Mouse (Mus musculus) stomach, postnatal 0 days (tissue): Measurements from ENCODE around the gene Rabgap1l. TPM values are rescaled to one million over a fixed set of nuclear protein-coding genes. Genes with fewer than 3 reads are reported as not detected.

Experiments
- ATAC-seq: fragments of 200-750 bp; cut with Nextera tagmentation; 2 replicates; pipeline ENCODE4 v1.8.0; 2017; ENCODE audit not compliant: low FRiP score, low TSS enrichment
- DNase-seq: peaks from one replicate; pipeline ENCODE4 v3.0.0-alpha.2; 2016; ENCODE audit warnings: low spot score
- H3K27ac ChIP-seq: fragments of 300-500 bp; sonication (generic); replicated peaks from 2 replicates; pipeline ENCODE4 v1.5.1; 2014; ENCODE audit warnings: mild to moderate bottlenecking, control low read depth
- H3K27me3 ChIP-seq: fragments of 300-500 bp; sonication (generic); 2 replicates; pipeline ENCODE4 v1.6.1; 2014; ENCODE audit warnings: low read length; ENCODE audit not compliant: control insufficient read depth, insufficient read depth
- H3K36me3 ChIP-seq: fragments of 300-500 bp; sonication (generic); 2 replicates; pipeline ENCODE4 v1.6.1; 2014; ENCODE audit warnings: low read length, mixed read lengths; ENCODE audit not compliant: control insufficient read depth, insufficient read depth
- H3K4me1 ChIP-seq: fragments of 300-500 bp; sonication (generic); replicated peaks from 2 replicates; pipeline ENCODE4 v1.6.1; 2014; ENCODE audit warnings: antibody characterized with exemption; ENCODE audit not compliant: control insufficient read depth, insufficient read depth
- H3K4me2 ChIP-seq: fragments of 300-500 bp; sonication (generic); replicated peaks from 2 replicates; pipeline ENCODE4 v1.6.1; 2014; ENCODE audit warnings: low read depth, mild to moderate bottlenecking, control low read depth, moderate library complexity
- H3K4me3 ChIP-seq: fragments of 300-500 bp; sonication (generic); 2 replicates; pipeline ENCODE4 v1.5.1; 2014; ENCODE audit warnings: low read depth, low read length, control low read depth
- H3K9ac ChIP-seq: fragments of 300-500 bp; sonication (generic); 2 replicates; pipeline ENCODE4 v1.6.1; 2014; ENCODE audit warnings: mild to moderate bottlenecking, low read length, control low read depth, mixed read lengths
- H3K9me3 ChIP-seq: fragments of 300-500 bp; sonication (generic); 2 replicates; pipeline ENCODE4 v1.6.1; 2016; ENCODE audit warnings: low read length; ENCODE audit not compliant: control insufficient read depth
- CTCF ChIP-seq: IDR thresholded peaks from 2 replicates; pipeline ENCODE4 v1.5.1; 2016; ENCODE audit warnings: antibody characterized with exemption, low read depth, mild to moderate bottlenecking, moderate library complexity
- EP300 ChIP-seq: optimal IDR thresholded peaks from 2 replicates; pipeline ENCODE3; 2016; ENCODE audit warnings: antibody characterized with exemption
- WGBS: fragments of 180-500 bp; shearing (Covaris S2); extraction: QIAGEN DNeasy Blood & Tissue Kit; methylation state at CpG from one replicate; pipeline ENCODE4 v1.1.7; 2014; 5-methylcytosine and 5-hydroxymethylcytosine counted together
- polyA plus RNA-seq: library from polyadenylated mRNA; unstranded; fragments of >200 nt; fragmentation: Nextera tagmentation; extraction: Ambion mirVana; gene quantifications from 2 replicates; pipeline ENCODE4 v1.2.1, GENCODE M21; 2015

Gene Rabgap1l
- polyA plus RNA-seq, 1 experiment from 2014 or later, result 19.6 TPM

GRCm38 (mm10) chr1:160308996-160309395 is 484.0 kb downstream of the Rabgap1l start:
- TF ChIP-seq EP300 (no peak), CTCF (peak; percentile 55)
- H3K4me3 ChIP-seq, result peak overlapping the region; percentile 32
- ATAC-seq (peak; percentile 83), DNase-seq (peak; percentile 82)
- no peaks in the 10 kb centered on the region for H3K36me3 ChIP-seq
- H3K9ac ChIP-seq, result no peak overlapping the region
- peak overlapping the region; percentile 39 for H3K4me2 ChIP-seq
- peak overlapping the region; percentile 13 for H3K27ac ChIP-seq
- H3K27me3 ChIP-seq, result no peaks in the 10 kb centered on the region
- WGBS, result 13% methylated on average over 7 of the region's 7 CpGs
- no peaks in the 10 kb centered on the region for H3K9me3 ChIP-seq
- no peaks in the 10 kb centered on the region for H3K4me1 ChIP-seq

DNA sequence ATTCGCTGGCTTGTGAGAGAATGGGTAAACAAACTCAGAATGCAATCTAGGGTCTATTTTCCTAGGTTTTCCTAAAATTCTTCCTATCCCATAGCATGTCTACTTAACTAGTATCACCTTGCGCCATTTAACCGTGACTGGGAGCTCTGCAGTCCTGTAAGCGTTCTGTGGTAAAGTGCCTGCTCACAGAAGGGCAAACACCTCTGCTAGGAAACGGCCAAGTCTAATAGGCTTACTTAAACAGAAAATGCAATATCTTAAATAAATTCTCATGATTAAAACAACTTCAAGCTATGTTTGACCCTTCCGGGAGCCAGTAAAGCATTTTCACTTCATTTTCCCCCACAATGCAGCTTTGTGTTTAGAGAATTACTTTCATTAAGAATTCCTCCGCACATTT is 484.5 kb downstream of the Rabgap1l start:
- WGBS, result 33% methylated on average over 7 of the region's 7 CpGs
- Histone ChIP-seq H3K36me3 (no peaks in the 10 kb centered on the region), H3K27ac (peak overlapping the region; percentile 13), H3K4me2 (peak overlapping the region; percentile 39), H3K27me3 (no peaks in the 10 kb centered on the region), H3K9me3 (no peaks in the 10 kb centered on the region), H3K9ac (no peak overlapping the region), H3K4me3 (peak overlapping the region; percentile 32), H3K4me1 (no peaks in the 10 kb centered on the region)
- DNase-seq (no peak), ATAC-seq (peak; percentile 43; the same call in 1 of the 2 replicates)
- TF ChIP-seq EP300 (no peak), CTCF (no peak)

DNA sequence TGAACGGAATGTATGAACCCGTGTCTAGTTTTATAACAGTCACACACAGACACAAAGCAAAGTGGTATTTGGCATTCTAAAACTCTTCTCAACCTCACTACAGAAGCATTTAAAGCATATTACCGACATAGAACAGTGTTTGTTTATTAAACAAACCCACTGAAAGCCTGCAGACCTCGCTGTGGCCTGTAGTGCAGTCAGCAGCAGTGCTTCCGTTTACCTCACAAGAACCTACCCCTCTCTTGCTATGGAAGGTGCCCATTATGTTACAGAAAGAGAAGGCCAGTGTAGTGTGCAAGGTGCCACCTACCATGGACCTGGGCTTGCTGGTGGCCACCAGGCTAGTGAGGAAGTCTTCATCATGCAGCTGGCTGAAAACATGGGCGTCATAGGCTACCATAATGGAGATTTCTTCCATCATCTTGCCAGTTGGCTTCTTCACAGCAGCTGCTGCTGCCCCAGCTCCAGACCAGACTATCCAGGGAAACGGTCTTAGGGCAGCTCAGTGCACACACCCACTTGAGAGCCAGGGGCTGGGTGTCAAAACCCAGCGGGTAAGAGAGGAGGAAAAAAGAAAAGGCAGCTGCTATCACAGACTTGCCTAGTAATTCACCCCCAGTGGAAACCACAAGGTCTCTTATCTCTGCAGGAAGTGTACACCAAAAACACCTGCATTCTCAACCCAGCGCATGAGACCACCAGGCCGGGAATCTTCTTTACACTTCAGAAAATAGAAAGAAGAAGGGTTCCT is 486.0 kb downstream of the Rabgap1l start:
- Histone ChIP-seq H3K9me3 (no peaks in the 10 kb centered on the region), H3K9ac (no peak overlapping the region), H3K27me3 (no peaks in the 10 kb centered on the region), H3K4me1 (no peaks in the 10 kb centered on the region), H3K36me3 (no peaks in the 10 kb centered on the region), H3K27ac (peak overlapping the region; percentile 75), H3K4me3 (peak overlapping the region; percentile 25), H3K4me2 (peak overlapping the region; percentile 41)
- TF ChIP-seq CTCF (no peak), EP300 (no peak)
- WGBS, result 34% methylated on average over 10 of the region's 10 CpGs
- ATAC-seq (peak; percentile 49), DNase-seq (peak; percentile 39)

DNA sequence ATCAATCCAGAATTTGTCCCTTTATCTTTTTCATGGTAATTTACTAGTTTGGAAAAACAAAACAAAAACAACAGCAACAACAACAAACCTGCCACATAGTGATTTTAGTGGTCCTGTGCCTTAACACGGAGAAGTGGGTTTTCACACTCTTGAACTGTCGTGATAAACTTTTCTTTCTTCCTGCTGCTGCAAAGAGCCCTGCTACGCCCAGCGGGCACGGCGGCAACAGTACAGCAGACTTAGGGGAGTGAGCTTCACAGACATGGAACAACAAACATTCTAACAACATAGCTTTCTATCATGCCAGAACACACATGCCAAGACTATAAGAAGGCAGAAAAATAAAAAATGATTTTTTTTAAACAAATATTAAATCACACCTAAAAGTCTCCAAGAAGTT is 486.7 kb downstream of the Rabgap1l start:
- no peak for TF ChIP-seq CTCF
- no peak for TF ChIP-seq EP300
- no peak for ATAC-seq
- Histone ChIP-seq H3K36me3 (no peaks in the 10 kb centered on the region), H3K4me3 (no peak overlapping the region), H3K4me2 (0 out of 2 replicates have a peak overlapping the region, but pooled peaks have one; percentile 41), H3K27me3 (no peaks in the 10 kb centered on the region), H3K4me1 (no peaks in the 10 kb centered on the region), H3K27ac (no peak overlapping the region), H3K9ac (no peak overlapping the region), H3K9me3 (no peaks in the 10 kb centered on the region)
- peak; percentile 38 for DNase-seq
- WGBS, result 44% methylated on average over 6 of the region's 6 CpGs

GRCm38 (mm10) chr1:160305826-160306225 is 487.2 kb downstream of the Rabgap1l start:
- Histone ChIP-seq H3K4me2 (no peak overlapping the region), H3K9ac (no peak overlapping the region), H3K4me1 (no peaks in the 10 kb centered on the region), H3K27me3 (no peaks in the 10 kb centered on the region), H3K9me3 (no peaks in the 10 kb centered on the region), H3K36me3 (no peaks in the 10 kb centered on the region), H3K27ac (no peak overlapping the region), H3K4me3 (no peak overlapping the region)
- 70% methylated on average over 1 of the region's 1 CpGs for WGBS
- TF ChIP-seq EP300, result no peak
- no peak for TF ChIP-seq CTCF
- DNase-seq, result no peak
- ATAC-seq, result no peak

- DNase-seq (no peak), ATAC-seq (no peak)
- H3K4me3 ChIP-seq, result no peak overlapping the region
- no peak overlapping the region for H3K4me2 ChIP-seq
- no peak overlapping the region for H3K9ac ChIP-seq
- no peaks in the 10 kb centered on the region for H3K9me3 ChIP-seq
- 84% methylated on average over 6 of the region's 6 CpGs for WGBS
- H3K36me3 ChIP-seq, result no peaks in the 10 kb centered on the region
- no peak overlapping the region for H3K27ac ChIP-seq
- no peaks in the 10 kb centered on the region for H3K4me1 ChIP-seq
- H3K27me3 ChIP-seq, result no peaks in the 10 kb centered on the region
- TF ChIP-seq CTCF (no peak), EP300 (no peak)
Observed at GRCm38 (mm10) chr1:160304969-160305498, 488.0 kb downstream of the Rabgap1l start.
